ENCODE assay signal across 13 mouse cellular contexts in genomic region chr15:103383771-103384488, GRCm38 (mm10). TPM values are rescaled to one million over a fixed set of nuclear protein-coding genes. Genes with fewer than 3 reads are reported as not detected.
DNase-seq lines count a peak whose midpoint lies in the region; ATAC-seq and TF ChIP-seq lines count a peak whose summit lies in the region.
"Had no signal": no experiment of that assay in that cellular context is flagged by ENCODE, and none has a peak within 500 bp of the region (broad histone marks: within the 10 kb centered on the region; RNA-seq: fewer than 3 reads in every experiment).

No protein-coding gene starts in this region.

- peak overlapping the region; percentile 6; the same call in 1 of the 2 replicates for H3K27ac ChIP-seq in stomach, embryonic 14.5 days (ENCODE audit: low read length)
- no peak overlapping the region for H3K27ac ChIP-seq in stomach, postnatal 0 days (replicated peaks)
- H3K27ac ChIP-seq in heart, postnatal 0 days (ENCODE audit: low read depth) = peak overlapping the region; percentile 82
- no peak overlapping the region for H3K27ac ChIP-seq in midbrain, embryonic 11.5 days (ENCODE audit: low read depth, low read length)
- no peak overlapping the region for H3K27ac ChIP-seq in midbrain, embryonic 13.5 days
- no peak overlapping the region for H3K27ac ChIP-seq in midbrain, embryonic 16.5 days (ENCODE audit: low read length)
- H3K27ac ChIP-seq: forebrain, embryonic 12.5 days; neural tube, embryonic 12.5 days had no signal

- no peak for TF ChIP-seq EP300 in stomach, postnatal 0 days (optimal IDR thresholded peaks at IDR 0.05)
- TF ChIP-seq EP300 in heart, postnatal 0 days (IDR thresholded peaks at IDR 0.05; ENCODE audit: low read depth) = 0 out of 2 replicates have a peak, but pooled peaks have one; percentile 51

- TF ChIP-seq CTCF in stomach, postnatal 0 days (IDR thresholded peaks at IDR 0.05; ENCODE audit: low read depth) = no peak
- no peak for TF ChIP-seq CTCF in heart, postnatal 0 days (IDR thresholded peaks at IDR 0.05; ENCODE audit: low read depth)

- DNase-seq in stomach, postnatal 0 days (ENCODE audit: low spot score) = no peak
- DNase-seq in heart, postnatal 0 days (ENCODE audit: low spot score) = no peak
- DNase-seq in kidney, postnatal 4 days = peak; percentile 80 to 85
- DNase-seq in midbrain, embryonic 11.5 days (ENCODE audit: low spot score, missing footprints) = no peak
- DNase-seq: thymus, adult 18-20 months had no signal

- no peaks in the 10 kb centered on the region for H3K9me3 ChIP-seq in stomach, embryonic 14.5 days (ENCODE audit: control insufficient read depth, low read depth, low read length)
- no peaks in the 10 kb centered on the region for H3K9me3 ChIP-seq in stomach, postnatal 0 days (ENCODE audit: control insufficient read depth, low read length)
- no peaks in the 10 kb centered on the region for H3K9me3 ChIP-seq in heart, postnatal 0 days (replicated peaks; ENCODE audit: control insufficient read depth, low read length)
- no peaks in the 10 kb centered on the region for H3K9me3 ChIP-seq in midbrain, embryonic 11.5 days (ENCODE audit: control insufficient read depth, low read length)
- no peaks in the 10 kb centered on the region for H3K9me3 ChIP-seq in midbrain, embryonic 13.5 days
- H3K9me3 ChIP-seq in midbrain, embryonic 16.5 days (replicated peaks; ENCODE audit: control insufficient read depth, low read length, poor library complexity, severe bottlenecking) = no peaks in the 10 kb centered on the region
- H3K9me3 ChIP-seq: forebrain, embryonic 12.5 days; G1E; neural tube, embryonic 12.5 days had no signal

- ATAC-seq in stomach, embryonic 14.5 days (ENCODE audit: insufficient number of reproducible peaks, insufficient read depth, low FRiP score, low read depth) = peak; percentile 40; the same call in 1 of the 2 replicates
- no peak for ATAC-seq in stomach, postnatal 0 days (ENCODE audit: low FRiP score, low TSS enrichment)
- ATAC-seq in heart, postnatal 0 days (ENCODE audit: insufficient read depth, low read depth) = peak; percentile 45
- no peak for ATAC-seq in frontal cortex, adult (ENCODE audit: low TSS enrichment)
- ATAC-seq in midbrain, embryonic 11.5 days (ENCODE audit: low FRiP score) = no peak
- ATAC-seq in midbrain, embryonic 13.5 days = no peak
- no peak for ATAC-seq in midbrain, embryonic 16.5 days

- H3K9ac ChIP-seq in stomach, embryonic 14.5 days (replicated peaks; ENCODE audit: low read depth, low read length) = no peak overlapping the region
- H3K9ac ChIP-seq in stomach, postnatal 0 days (ENCODE audit: low read length) = no peak overlapping the region
- no peak overlapping the region for H3K9ac ChIP-seq in heart, postnatal 0 days (replicated peaks; ENCODE audit: low read depth, low read length)
- no peak overlapping the region for H3K9ac ChIP-seq in midbrain, embryonic 11.5 days (ENCODE audit: low read length)
- no peak overlapping the region for H3K9ac ChIP-seq in midbrain, embryonic 13.5 days (replicated peaks)
- H3K9ac ChIP-seq in midbrain, embryonic 16.5 days (ENCODE audit: low read depth, low read length) = no peak overlapping the region
- H3K9ac ChIP-seq: forebrain, embryonic 12.5 days; neural tube, embryonic 12.5 days had no signal

- no peaks in the 10 kb centered on the region for H3K27me3 ChIP-seq in stomach, embryonic 14.5 days (ENCODE audit: control insufficient read depth, insufficient read depth, low read length)
- no peaks in the 10 kb centered on the region for H3K27me3 ChIP-seq in stomach, postnatal 0 days (ENCODE audit: control insufficient read depth, insufficient read depth, low read length)
- H3K27me3 ChIP-seq in heart, postnatal 0 days (ENCODE audit: control insufficient read depth, insufficient read depth, low read length) = no peaks in the 10 kb centered on the region
- no peaks in the 10 kb centered on the region for H3K27me3 ChIP-seq in midbrain, embryonic 11.5 days (ENCODE audit: control insufficient read depth, insufficient read depth, low read length)
- H3K27me3 ChIP-seq in midbrain, embryonic 13.5 days = no peaks in the 10 kb centered on the region
- H3K27me3 ChIP-seq in midbrain, embryonic 16.5 days (ENCODE audit: control insufficient read depth, insufficient read depth, low read depth, low read length) = no peaks in the 10 kb centered on the region
- H3K27me3 ChIP-seq: forebrain, embryonic 12.5 days; neural tube, embryonic 12.5 days had no signal

- WGBS in stomach, embryonic 14.5 days = 61% methylated on average over 7 of the region's 7 CpGs
- 61% methylated on average over 7 of the region's 7 CpGs for WGBS in stomach, postnatal 0 days
- 63% methylated on average over 7 of the region's 7 CpGs for WGBS in heart, postnatal 0 days
- WGBS in midbrain, embryonic 11.5 days = 75% methylated on average over 7 of the region's 7 CpGs
- 79% methylated on average over 7 of the region's 7 CpGs for WGBS in midbrain, embryonic 13.5 days
- WGBS in midbrain, embryonic 16.5 days = 68% methylated on average over 7 of the region's 7 CpGs

- no peak overlapping the region for H3K4me2 ChIP-seq in stomach, embryonic 14.5 days (replicated peaks; ENCODE audit: low read depth, low read length)
- no peak overlapping the region for H3K4me2 ChIP-seq in stomach, postnatal 0 days (replicated peaks; ENCODE audit: low read depth)
- H3K4me2 ChIP-seq in heart, postnatal 0 days (ENCODE audit: low read depth, low read length) = peak overlapping the region; percentile 13
- H3K4me2 ChIP-seq in midbrain, embryonic 11.5 days = no peak overlapping the region
- no peak overlapping the region for H3K4me2 ChIP-seq in midbrain, embryonic 13.5 days (replicated peaks)
- no peak overlapping the region for H3K4me2 ChIP-seq in midbrain, embryonic 16.5 days (ENCODE audit: low read length)
- H3K4me2 ChIP-seq: forebrain, embryonic 12.5 days; neural tube, embryonic 12.5 days had no signal

- no peak overlapping the region for H3K4me3 ChIP-seq in stomach, embryonic 14.5 days (ENCODE audit: low read depth, low read length)
- H3K4me3 ChIP-seq in stomach, postnatal 0 days (ENCODE audit: low read depth, low read length) = no peak overlapping the region
- peak overlapping the region; percentile 20 for H3K4me3 ChIP-seq in heart, postnatal 0 days (ENCODE audit: low read depth, low read length)
- H3K4me3 ChIP-seq in midbrain, embryonic 11.5 days (ENCODE audit: low read depth, low read length) = no peak overlapping the region
- H3K4me3 ChIP-seq in midbrain, embryonic 13.5 days (replicated peaks) = no peak overlapping the region
- H3K4me3 ChIP-seq in midbrain, embryonic 16.5 days (ENCODE audit: low read depth, low read length) = no peak overlapping the region
- H3K4me3 ChIP-seq: forebrain, embryonic 12.5 days; neural tube, embryonic 12.5 days had no signal

- H3K36me3 ChIP-seq in stomach, embryonic 14.5 days (ENCODE audit: control insufficient read depth, insufficient read depth, low read length) = no peaks in the 10 kb centered on the region
- no peaks in the 10 kb centered on the region for H3K36me3 ChIP-seq in stomach, postnatal 0 days (ENCODE audit: control insufficient read depth, insufficient read depth, low read length)
- no peaks in the 10 kb centered on the region for H3K36me3 ChIP-seq in heart, postnatal 0 days (replicated peaks; ENCODE audit: control insufficient read depth, insufficient read depth, low read length)
- H3K36me3 ChIP-seq in midbrain, embryonic 11.5 days (ENCODE audit: control insufficient read depth, insufficient read depth, low read length) = no peaks in the 10 kb centered on the region
- no peaks in the 10 kb centered on the region for H3K36me3 ChIP-seq in midbrain, embryonic 13.5 days
- no peaks in the 10 kb centered on the region for H3K36me3 ChIP-seq in midbrain, embryonic 16.5 days (ENCODE audit: control insufficient read depth, insufficient read depth, low read length)
- H3K36me3 ChIP-seq: forebrain, embryonic 12.5 days; G1E; neural tube, embryonic 12.5 days had no signal

- peaks cover 11% of the 10 kb centered on the region; the same call in 1 of the 2 replicates for H3K4me1 ChIP-seq in stomach, embryonic 14.5 days (ENCODE audit: control insufficient read depth, insufficient read depth, low read length)
- peaks cover under 1% of the 10 kb centered on the region; the same call in 1 of the 2 replicates for H3K4me1 ChIP-seq in stomach, postnatal 0 days (replicated peaks; ENCODE audit: control insufficient read depth, insufficient read depth)
- peaks cover 33% of the 10 kb centered on the region for H3K4me1 ChIP-seq in heart, postnatal 0 days (ENCODE audit: control insufficient read depth, insufficient read depth)
- peaks cover 2% of the 10 kb centered on the region; the same call in 1 of the 2 replicates for H3K4me1 ChIP-seq in midbrain, embryonic 11.5 days (ENCODE audit: control insufficient read depth, insufficient read depth, low read length)
- H3K4me1 ChIP-seq in midbrain, embryonic 13.5 days (replicated peaks) = no peaks in the 10 kb centered on the region
- no peaks in the 10 kb centered on the region for H3K4me1 ChIP-seq in midbrain, embryonic 16.5 days (ENCODE audit: control insufficient read depth, insufficient read depth, low read length)
- H3K4me1 ChIP-seq: forebrain, embryonic 12.5 days had no signal

RNA-seq across cellular contexts. Expression of gene Itga5, which starts 17.4 kb away (rescaled TPM):
- polyA plus RNA-seq in stomach, embryonic 14.5 days (2014; fragmentation: Nextera tagmentation; extraction: Ambion mirVana) = 67.5 and 71.2 TPM in 2 replicates
- polyA plus RNA-seq in stomach, postnatal 0 days (2015; fragmentation: Nextera tagmentation; extraction: Ambion mirVana) = 28.7 and 36.2 TPM in 2 replicates
- 83.3 and 85.4 TPM in 2 replicates for total RNA-seq in heart, postnatal 0 days (2014; rRNA removed; ENCODE audit: low replicate concordance)
- 44.3 and 47.5 TPM in 2 replicates for polyA plus RNA-seq in heart, postnatal 0 days (2015; fragmentation: Nextera tagmentation; extraction: Ambion mirVana)
- 15.9 and 18.1 TPM in 2 replicates for polyA plus RNA-seq in midbrain, embryonic 11.5 days (2014; fragmentation: Nextera tagmentation; extraction: Ambion mirVana)
- polyA plus RNA-seq in midbrain, embryonic 13.5 days (2015; fragmentation: Nextera tagmentation; extraction: Ambion mirVana) = 6.8 and 7.8 TPM in 2 replicates
- 5.8 and 7.4 TPM in 2 replicates for polyA plus RNA-seq in midbrain, embryonic 16.5 days (2015; fragmentation: Nextera tagmentation; extraction: Ambion mirVana)

RNA-seq across cellular contexts. Expression of gene Zfp385a, which starts 44.0 kb away (rescaled TPM):
- polyA plus RNA-seq in stomach, embryonic 14.5 days (2014; fragmentation: Nextera tagmentation; extraction: Ambion mirVana) = 11.1 and 11.7 TPM in 2 replicates
- polyA plus RNA-seq in stomach, postnatal 0 days (2015; fragmentation: Nextera tagmentation; extraction: Ambion mirVana) = 6.0 and 7.4 TPM in 2 replicates
- total RNA-seq in heart, postnatal 0 days (2014; rRNA removed; ENCODE audit: low replicate concordance) = 5.4 and 7.9 TPM in 2 replicates
- 4.5 and 5.5 TPM in 2 replicates for polyA plus RNA-seq in heart, postnatal 0 days (2015; fragmentation: Nextera tagmentation; extraction: Ambion mirVana)
- 19.4 and 24.3 TPM in 2 replicates for polyA plus RNA-seq in midbrain, embryonic 11.5 days (2014; fragmentation: Nextera tagmentation; extraction: Ambion mirVana)
- polyA plus RNA-seq in midbrain, embryonic 13.5 days (2015; fragmentation: Nextera tagmentation; extraction: Ambion mirVana) = 15.1 and 17.9 TPM in 2 replicates
- polyA plus RNA-seq in midbrain, embryonic 16.5 days (2015; fragmentation: Nextera tagmentation; extraction: Ambion mirVana) = 20.1 and 22.7 TPM in 2 replicates

RNA-seq across cellular contexts. Expression of gene Gtsf1, which starts 46.3 kb away (rescaled TPM):
- polyA plus RNA-seq in stomach, embryonic 14.5 days (2014; fragmentation: Nextera tagmentation; extraction: Ambion mirVana) = not detected in 2 replicates
- not detected in 2 replicates for polyA plus RNA-seq in stomach, postnatal 0 days (2015; fragmentation: Nextera tagmentation; extraction: Ambion mirVana)
- 9.9 TPM in 1 of 2 replicates, not detected in the other for total RNA-seq in heart, postnatal 0 days (2014; rRNA removed; ENCODE audit: low replicate concordance)
- polyA plus RNA-seq in heart, postnatal 0 days (2015; fragmentation: Nextera tagmentation; extraction: Ambion mirVana) = 11.4 and 13.7 TPM in 2 replicates
- polyA plus RNA-seq in midbrain, embryonic 11.5 days (2014; fragmentation: Nextera tagmentation; extraction: Ambion mirVana) = not detected in 2 replicates
- polyA plus RNA-seq in midbrain, embryonic 13.5 days (2015; fragmentation: Nextera tagmentation; extraction: Ambion mirVana) = not detected in 2 replicates
- 0.32 TPM in 1 of 2 replicates, not detected in the other for polyA plus RNA-seq in midbrain, embryonic 16.5 days (2015; fragmentation: Nextera tagmentation; extraction: Ambion mirVana)
- total RNA-seq: G1E; left cerebral cortex, postnatal 10 days had no signal
- polyA plus RNA-seq: forebrain, embryonic 12.5 days; G1E; neural tube, embryonic 12.5 days had no signal

Comparison
In these comparisons a context has a peak if more than half of its experiments do, and no peak if none do; other contexts are left out.
1. ATAC-seq: peak in stomach, embryonic 14.5 days (single experiment) and heart, postnatal 0 days (single experiment); none in stomach, postnatal 0 days (single experiment), frontal cortex, adult (single experiment), midbrain, embryonic 11.5 days (single experiment), midbrain, embryonic 13.5 days (single experiment) and midbrain, embryonic 16.5 days (single experiment).
2. H3K27ac ChIP-seq: peak in stomach, embryonic 14.5 days (single experiment) and heart, postnatal 0 days (single experiment); none in stomach, postnatal 0 days (single experiment), midbrain, embryonic 11.5 days (single experiment), midbrain, embryonic 13.5 days (single experiment) and midbrain, embryonic 16.5 days (single experiment).
3. DNase-seq: peak in kidney, postnatal 4 days (2 of 2); none in stomach, postnatal 0 days (single experiment), heart, postnatal 0 days (single experiment) and midbrain, embryonic 11.5 days (single experiment).